Mouse (Mus musculus): ENCODE data around the gene Fam124a. TPM values are rescaled to one million over a fixed set of nuclear protein-coding genes. Genes with fewer than 3 reads are reported as not detected.

Fam124a gene
- polyA plus RNA-seq, 1 experiment from 2014 or later: 3.4 TPM

- WGBS (ENCODE audit: insufficient replicate concordance): 61% methylated on average over 8 of the region's 8 CpGs
- no peak overlapping the region for H3K4me2 ChIP-seq
- no peak overlapping the region for H3K27ac ChIP-seq
- no peaks in the 10 kb centered on the region for H3K4me1 ChIP-seq (replicated peaks)
- ATAC-seq (ENCODE audit: low read depth) (no peak), DNase-seq (no peak)
- peaks cover 4% of the 10 kb centered on the region; the same call in 1 of the 2 replicates for H3K27me3 ChIP-seq
- H3K9me3 ChIP-seq (replicated peaks): no peaks in the 10 kb centered on the region
- no peaks in the 10 kb centered on the region for H3K36me3 ChIP-seq
- H3K9ac ChIP-seq: no peak overlapping the region
- no peak overlapping the region for H3K4me3 ChIP-seq (replicated peaks)
Observed at GRCm38 (mm10) chr14:62575862-62576261, 20.3 kb downstream of the Fam124a start.

GRCm38 (mm10) chr14:62580945-62581344 lies 25.4 kb downstream of the Fam124a start:
- Histone ChIP-seq H3K9ac (no peak overlapping the region), H3K36me3 (no peaks in the 10 kb centered on the region), H3K4me2 (no peak overlapping the region), H3K4me3 (replicated peaks) (no peak overlapping the region), H3K27me3 (no peaks in the 10 kb centered on the region), H3K27ac (no peak overlapping the region), H3K4me1 (replicated peaks) (no peaks in the 10 kb centered on the region), H3K9me3 (replicated peaks) (no peaks in the 10 kb centered on the region)
- peak; percentile 4 for DNase-seq
- 69% methylated on average over 3 of the region's 3 CpGs for WGBS (ENCODE audit: insufficient replicate concordance)
- no peak for ATAC-seq (ENCODE audit: low read depth)

- H3K9me3 ChIP-seq (replicated peaks): no peaks in the 10 kb centered on the region
- no peak overlapping the region for H3K4me3 ChIP-seq (replicated peaks)
- H3K36me3 ChIP-seq: no peaks in the 10 kb centered on the region
- H3K4me2 ChIP-seq: no peak overlapping the region
- H3K27me3 ChIP-seq: no peaks in the 10 kb centered on the region
- DNase-seq: no peak
- H3K27ac ChIP-seq: no peak overlapping the region
- ATAC-seq (ENCODE audit: low read depth): no peak
- H3K4me1 ChIP-seq (replicated peaks): no peaks in the 10 kb centered on the region
- H3K9ac ChIP-seq: no peak overlapping the region
- WGBS (ENCODE audit: insufficient replicate concordance): 72% methylated on average over 9 of the region's 9 CpGs
Observed at GRCm38 (mm10) chr14:62581768-62582167, 26.2 kb downstream of the Fam124a start.

- Histone ChIP-seq H3K9ac (no peak overlapping the region), H3K9me3 (replicated peaks) (no peaks in the 10 kb centered on the region), H3K36me3 (no peaks in the 10 kb centered on the region), H3K4me3 (replicated peaks) (no peak overlapping the region), H3K4me2 (no peak overlapping the region), H3K27me3 (no peaks in the 10 kb centered on the region), H3K27ac (no peak overlapping the region), H3K4me1 (replicated peaks) (no peaks in the 10 kb centered on the region)
- DNase-seq (no peak), ATAC-seq (ENCODE audit: low read depth) (no peak)
Observed at GRCm38 (mm10) chr14:62584637-62585036, 29.1 kb downstream of the Fam124a start.

DNA sequence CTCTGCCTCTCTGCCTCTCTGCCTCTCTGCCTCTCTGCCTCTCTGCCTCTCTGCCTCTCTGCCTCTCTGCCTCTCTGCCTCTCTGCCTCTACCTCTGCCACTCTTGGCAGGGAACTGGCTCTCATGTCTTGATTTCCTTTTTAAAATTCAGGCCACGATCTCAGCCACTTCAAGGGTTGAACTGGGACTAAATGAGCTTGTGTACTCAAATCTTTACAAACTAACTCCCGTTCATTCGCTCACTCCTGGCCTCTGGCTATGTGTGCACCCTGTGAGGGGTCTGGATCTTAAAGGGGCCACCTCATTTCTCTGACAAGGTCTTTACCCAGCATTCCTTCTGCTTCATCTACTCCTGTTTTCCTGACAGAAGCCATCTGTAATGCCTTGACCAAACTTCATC lies 29.8 kb downstream of the Fam124a start:
- Histone ChIP-seq H3K36me3 (no peaks in the 10 kb centered on the region), H3K27me3 (no peaks in the 10 kb centered on the region), H3K27ac (no peak overlapping the region), H3K9ac (no peak overlapping the region), H3K9me3 (replicated peaks) (no peaks in the 10 kb centered on the region), H3K4me1 (replicated peaks) (no peaks in the 10 kb centered on the region), H3K4me3 (replicated peaks) (no peak overlapping the region), H3K4me2 (no peak overlapping the region)
- ATAC-seq (ENCODE audit: low read depth): no peak
- WGBS (ENCODE audit: insufficient replicate concordance): 60% methylated on average over 3 of the region's 3 CpGs
- DNase-seq: no peak

GRCm38 (mm10) chr14:62600109-62600522 lies 44.6 kb downstream of the Fam124a start:
- 71% methylated on average over 6 of the region's 6 CpGs for WGBS (ENCODE audit: insufficient replicate concordance)
- Histone ChIP-seq H3K4me3 (replicated peaks) (no peak overlapping the region), H3K27ac (no peak overlapping the region), H3K4me2 (no peak overlapping the region), H3K9me3 (replicated peaks) (no peaks in the 10 kb centered on the region), H3K27me3 (no peaks in the 10 kb centered on the region), H3K36me3 (no peaks in the 10 kb centered on the region), H3K4me1 (replicated peaks) (no peaks in the 10 kb centered on the region), H3K9ac (no peak overlapping the region)
- ATAC-seq (ENCODE audit: low read depth) (no peak), DNase-seq (no peak)

DNA sequence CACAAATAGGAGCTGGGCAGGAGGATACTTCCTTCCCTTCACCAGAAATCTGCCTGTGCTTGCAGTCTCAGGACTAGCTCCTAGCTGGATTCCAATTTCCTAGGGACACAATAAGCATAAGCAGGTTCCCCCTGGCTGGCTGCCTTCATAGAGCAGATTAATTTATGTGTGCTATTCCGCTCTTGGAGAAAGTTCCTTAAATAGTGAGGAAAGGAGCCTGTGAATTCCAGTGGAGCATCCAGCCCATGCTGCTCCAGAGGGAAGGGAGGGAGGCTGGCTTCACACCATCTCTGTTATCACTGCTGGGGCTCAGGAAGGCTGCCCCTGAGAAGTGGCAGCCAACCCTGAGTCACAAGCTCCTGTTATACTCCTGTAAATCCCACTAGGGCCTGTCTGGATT lies 46.7 kb downstream of the Fam124a start:
- no peak overlapping the region for H3K4me3 ChIP-seq (replicated peaks)
- H3K9me3 ChIP-seq (replicated peaks): no peaks in the 10 kb centered on the region
- no peaks in the 10 kb centered on the region for H3K4me1 ChIP-seq (replicated peaks)
- H3K27me3 ChIP-seq: no peaks in the 10 kb centered on the region
- DNase-seq (no peak), ATAC-seq (ENCODE audit: low read depth) (no peak)
- 65% methylated on average over 1 of the region's 1 CpGs for WGBS (ENCODE audit: insufficient replicate concordance)
- no peak overlapping the region for H3K9ac ChIP-seq
- no peak overlapping the region for H3K4me2 ChIP-seq
- no peak overlapping the region for H3K27ac ChIP-seq
- no peaks in the 10 kb centered on the region for H3K36me3 ChIP-seq

DNA sequence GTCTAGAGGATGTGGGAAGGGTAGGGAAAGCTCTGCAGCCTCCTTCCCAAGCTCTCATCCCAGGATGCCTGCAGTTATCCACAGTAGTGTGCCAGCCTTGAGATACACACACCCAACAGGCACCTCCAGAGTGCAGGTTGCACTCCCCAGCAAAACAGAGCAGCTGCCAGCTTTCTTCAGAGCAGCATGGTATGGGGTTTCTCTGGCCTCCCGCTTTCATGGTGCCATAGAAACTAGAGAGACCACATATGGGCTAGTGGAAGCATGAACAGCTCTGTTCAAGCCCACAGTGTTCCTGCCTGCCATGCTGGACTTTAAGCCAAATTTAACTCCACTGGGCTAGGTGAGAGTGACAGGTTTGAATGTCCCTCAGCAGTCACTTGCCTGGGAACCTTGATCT lies 47.3 kb downstream of the Fam124a start:
- Histone ChIP-seq H3K36me3 (no peaks in the 10 kb centered on the region), H3K27ac (no peak overlapping the region), H3K9me3 (replicated peaks) (no peaks in the 10 kb centered on the region), H3K4me1 (replicated peaks) (no peaks in the 10 kb centered on the region), H3K27me3 (no peaks in the 10 kb centered on the region), H3K4me2 (no peak overlapping the region), H3K9ac (no peak overlapping the region), H3K4me3 (replicated peaks) (no peak overlapping the region)
- DNase-seq (no peak), ATAC-seq (ENCODE audit: low read depth) (no peak)
- WGBS (ENCODE audit: insufficient replicate concordance): 82% methylated on average over 1 of the region's 1 CpGs

DNA sequence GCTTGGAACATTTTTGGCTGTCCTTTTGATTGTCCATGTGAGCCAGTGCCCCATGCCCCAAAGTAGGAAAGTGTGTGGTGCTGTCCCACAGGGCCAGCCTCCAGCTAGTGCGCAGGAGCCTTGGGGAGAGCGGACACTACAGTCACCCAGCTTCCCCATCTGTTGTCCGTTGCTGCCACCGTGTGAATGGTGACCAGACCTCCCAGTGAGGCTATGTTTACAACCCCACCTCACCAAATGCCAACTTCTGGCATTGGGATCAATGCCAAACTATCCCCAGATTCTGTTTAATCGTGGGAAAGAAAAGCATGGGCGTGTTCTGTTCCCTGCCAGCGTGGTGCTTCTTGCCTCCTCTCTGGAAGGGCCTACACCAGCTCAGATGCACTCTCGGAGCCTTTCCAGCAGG lies 52.3 kb downstream of the Fam124a start:
- DNase-seq: no peak
- H3K27me3 ChIP-seq: no peaks in the 10 kb centered on the region
- H3K4me1 ChIP-seq (replicated peaks): no peaks in the 10 kb centered on the region
- 64% methylated on average over 8 of the region's 8 CpGs for WGBS (ENCODE audit: insufficient replicate concordance)
- no peaks in the 10 kb centered on the region for H3K9me3 ChIP-seq (replicated peaks)
- no peak overlapping the region for H3K9ac ChIP-seq
- no peak overlapping the region for H3K27ac ChIP-seq
- no peak for ATAC-seq (ENCODE audit: low read depth)
- H3K4me2 ChIP-seq: no peak overlapping the region
- H3K36me3 ChIP-seq: no peaks in the 10 kb centered on the region
- no peak overlapping the region for H3K4me3 ChIP-seq (replicated peaks)

GRCm38 (mm10) chr14:62609904-62610303 lies 54.4 kb downstream of the Fam124a start:
- no peaks in the 10 kb centered on the region for H3K27me3 ChIP-seq
- WGBS (ENCODE audit: insufficient replicate concordance): 58% methylated on average over 3 of the region's 3 CpGs
- ATAC-seq (ENCODE audit: low read depth) (no peak), DNase-seq (no peak)
- H3K9ac ChIP-seq: no peak overlapping the region
- H3K27ac ChIP-seq: no peak overlapping the region
- H3K4me2 ChIP-seq: no peak overlapping the region
- H3K4me3 ChIP-seq (replicated peaks): no peak overlapping the region
- no peaks in the 10 kb centered on the region for H3K36me3 ChIP-seq
- no peaks in the 10 kb centered on the region for H3K4me1 ChIP-seq (replicated peaks)
- H3K9me3 ChIP-seq (replicated peaks): no peaks in the 10 kb centered on the region

DNA sequence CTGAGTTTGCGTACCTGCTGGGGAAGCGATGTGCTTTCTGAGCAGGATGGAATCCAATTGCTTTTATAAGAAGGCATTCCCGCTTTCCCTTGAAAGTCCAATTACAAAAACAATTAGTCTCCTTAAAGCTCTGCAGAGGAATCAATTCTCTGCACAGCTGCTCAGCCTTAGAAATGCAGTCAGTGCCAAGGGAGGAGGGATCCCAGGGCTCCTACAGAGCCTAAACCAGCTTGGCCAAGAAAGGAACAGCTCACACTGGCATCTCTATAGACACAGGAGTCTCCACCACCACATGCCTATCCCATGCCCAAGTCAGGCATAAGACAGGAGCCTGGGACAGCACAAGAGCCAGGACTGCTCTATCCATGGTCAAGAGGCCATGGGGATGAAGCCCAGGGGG lies 66.9 kb downstream of the Fam124a start:
- DNase-seq: no peak
- H3K36me3 ChIP-seq: no peaks in the 10 kb centered on the region
- no peak overlapping the region for H3K9ac ChIP-seq
- H3K4me2 ChIP-seq: no peak overlapping the region
- H3K4me3 ChIP-seq (replicated peaks): no peak overlapping the region
- ATAC-seq (ENCODE audit: low read depth): no peak
- no peaks in the 10 kb centered on the region for H3K4me1 ChIP-seq (replicated peaks)
- WGBS (ENCODE audit: insufficient replicate concordance): 70% methylated on average over 3 of the region's 3 CpGs
- H3K27me3 ChIP-seq: no peaks in the 10 kb centered on the region
- H3K27ac ChIP-seq: no peak overlapping the region
- no peaks in the 10 kb centered on the region for H3K9me3 ChIP-seq (replicated peaks)

DNA sequence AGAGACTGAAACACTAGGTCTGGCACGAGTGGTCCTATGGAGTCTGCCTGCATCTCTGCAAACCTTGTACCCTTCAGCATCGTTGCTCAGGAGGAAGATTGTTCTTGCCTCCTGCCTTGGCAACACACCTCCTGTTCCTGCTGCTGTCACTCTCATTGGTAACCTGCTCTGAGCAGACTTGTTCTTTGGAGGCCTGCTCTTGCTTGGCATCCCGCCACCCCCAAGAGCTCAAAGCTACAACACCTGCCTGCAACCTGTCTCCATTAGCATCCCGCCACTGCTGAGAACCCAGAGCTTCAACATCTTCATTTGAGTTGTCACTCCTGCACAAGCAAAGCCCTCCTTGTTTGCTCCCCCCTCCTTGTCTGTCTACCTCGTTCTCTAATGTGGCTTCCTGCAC lies 72.4 kb downstream of the Fam124a start:
- DNase-seq: no peak
- H3K9me3 ChIP-seq (replicated peaks): no peaks in the 10 kb centered on the region

More for the DNA sequence above, 72.4 kb downstream of the Fam124a start:
- WGBS (ENCODE audit: insufficient replicate concordance): 57% methylated on average over 5 of the region's 5 CpGs
- no peak for ATAC-seq (ENCODE audit: low read depth)
- Histone ChIP-seq H3K4me2 (no peak overlapping the region), H3K4me1 (replicated peaks) (no peaks in the 10 kb centered on the region), H3K27me3 (no peaks in the 10 kb centered on the region), H3K4me3 (replicated peaks) (no peak overlapping the region), H3K27ac (no peak overlapping the region), H3K36me3 (no peaks in the 10 kb centered on the region), H3K9ac (no peak overlapping the region)
